Mouse (Mus musculus) CD4-positive, CD25-positive, alpha-beta regulatory T cell, adult 2 months (primary cell): Measurements from ENCODE around the gene Pitpnm1.
"Not testable (repeated sequence)": the region's sequence is repeated elsewhere in the genome, so short reads cannot be mapped to it uniquely, and the experiment has no call there.

Experiments used
- DNase-seq: peaks from one replicate; pipeline ENCODE4 v3.0.0-alpha.2; 2012; ENCODE audit warnings: low read depth, low spot score

Gene Pitpnm1

GRCm38 (mm10) chr19:4099837-4100717 is at the start of gene Pitpnm1:
Gene Pitpnm1, plus strand, starts transcription at chr19:4099998.
- DNase-seq = peak; percentile 85

- DNase-seq = peak; percentile 47
Observed at GRCm38 (mm10) chr19:4051016-4051415, 48.8 kb upstream of the Pitpnm1 start.

GRCm38 (mm10) chr19:4051741-4052515 is 47.9 kb upstream of the Pitpnm1 start:
- peak; percentile 85 for DNase-seq

DNA sequence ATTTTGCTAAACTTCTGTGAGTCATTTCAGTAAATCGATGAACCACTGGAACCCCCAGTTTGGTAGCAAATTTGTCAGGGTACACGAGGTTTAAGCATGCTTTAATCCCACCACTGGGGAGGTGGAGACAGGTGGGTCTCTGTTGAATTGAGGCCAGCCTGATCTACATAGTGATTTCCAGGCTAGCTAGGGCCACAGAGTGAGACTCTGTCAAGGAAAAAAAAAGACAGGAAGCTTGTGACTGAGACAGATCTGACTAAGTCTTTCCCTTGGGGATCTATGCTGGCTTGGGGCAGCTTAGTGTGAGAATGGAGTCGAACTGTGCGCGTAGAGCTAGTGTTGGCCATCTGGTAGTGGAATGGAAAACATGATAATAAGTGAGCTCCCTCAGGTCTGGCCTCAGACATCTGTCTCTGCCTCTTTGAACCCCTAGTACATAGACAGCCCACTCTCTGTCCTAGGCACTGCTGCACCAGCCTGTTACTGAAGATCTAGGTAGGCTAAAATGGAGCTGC is 47.2 kb upstream of the Pitpnm1 start:
- DNase-seq = peak; percentile 56

- DNase-seq = no peak
Observed at GRCm38 (mm10) chr19:4054613-4055012, 45.2 kb upstream of the Pitpnm1 start.

- no peak for DNase-seq
Observed at GRCm38 (mm10) chr19:4055216-4055946, 44.4 kb upstream of the Pitpnm1 start.

GRCm38 (mm10) chr19:4055947-4056693 is 43.7 kb upstream of the Pitpnm1 start:
- DNase-seq = no peak

GRCm38 (mm10) chr19:4056727-4057126 is 43.1 kb upstream of the Pitpnm1 start:
- DNase-seq = no peak

GRCm38 (mm10) chr19:4057389-4057788 is 42.4 kb upstream of the Pitpnm1 start:
- DNase-seq = no peak

DNA sequence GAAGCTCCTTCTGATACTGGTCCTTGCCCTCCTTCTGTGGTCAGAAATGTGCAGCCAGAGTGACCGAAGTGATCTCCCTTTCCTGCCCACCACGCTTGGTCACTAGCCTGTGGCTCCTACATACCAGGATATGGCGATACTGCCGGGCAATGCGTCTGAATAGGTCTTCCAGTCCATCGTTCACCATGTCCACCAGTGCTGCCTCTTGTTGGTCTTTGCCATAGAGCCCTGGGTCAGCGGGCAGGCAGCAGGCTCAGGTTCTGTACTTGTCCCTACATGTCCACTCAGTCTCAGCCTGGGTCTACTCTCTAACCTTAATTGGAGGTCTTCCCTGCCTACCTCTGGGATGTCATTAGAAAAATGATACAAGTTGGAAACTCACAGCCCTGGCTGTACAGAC is 41.8 kb upstream of the Pitpnm1 start:
- no peak for DNase-seq

GRCm38 (mm10) chr19:4058581-4058980 is 41.2 kb upstream of the Pitpnm1 start:
- no peak for DNase-seq

DNA sequence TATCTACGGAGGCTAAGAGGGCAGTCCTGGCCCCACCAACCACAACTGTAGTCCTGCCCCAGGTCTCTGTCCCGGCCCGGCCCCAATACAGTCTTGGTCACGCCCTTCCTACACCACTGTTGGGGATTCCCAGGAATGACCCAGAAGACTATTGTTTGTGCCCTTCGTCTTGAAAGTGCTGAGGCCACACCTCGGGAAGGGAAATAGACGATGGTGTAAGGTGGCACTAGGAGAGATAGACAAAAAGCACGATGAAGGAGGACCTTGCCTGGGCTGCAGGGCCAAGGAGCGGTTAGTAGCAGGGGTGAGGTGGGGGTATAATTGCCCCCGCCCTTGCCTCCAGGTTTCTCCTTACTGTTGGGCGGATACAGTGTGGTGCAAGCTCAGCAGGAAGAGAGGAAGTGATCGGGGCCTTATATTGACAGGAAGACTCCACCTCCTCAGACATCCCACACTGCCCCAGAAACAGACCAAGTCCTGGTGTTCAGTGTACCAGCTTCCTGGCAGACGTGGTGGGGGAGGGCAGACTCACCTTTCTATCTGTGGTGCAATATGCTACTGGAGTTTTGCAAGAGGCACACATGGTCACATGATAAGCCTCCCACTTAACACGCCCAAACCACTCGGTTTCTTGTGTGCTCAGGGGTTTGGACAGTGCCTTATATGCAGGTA is 40.6 kb upstream of the Pitpnm1 start, which contains the start of gene Gstp3:
Gene Gstp3 (minus strand): TSS at position 501 of the 672 bp plus-strand sequence.
- DNase-seq = peak; percentile 84

DNA sequence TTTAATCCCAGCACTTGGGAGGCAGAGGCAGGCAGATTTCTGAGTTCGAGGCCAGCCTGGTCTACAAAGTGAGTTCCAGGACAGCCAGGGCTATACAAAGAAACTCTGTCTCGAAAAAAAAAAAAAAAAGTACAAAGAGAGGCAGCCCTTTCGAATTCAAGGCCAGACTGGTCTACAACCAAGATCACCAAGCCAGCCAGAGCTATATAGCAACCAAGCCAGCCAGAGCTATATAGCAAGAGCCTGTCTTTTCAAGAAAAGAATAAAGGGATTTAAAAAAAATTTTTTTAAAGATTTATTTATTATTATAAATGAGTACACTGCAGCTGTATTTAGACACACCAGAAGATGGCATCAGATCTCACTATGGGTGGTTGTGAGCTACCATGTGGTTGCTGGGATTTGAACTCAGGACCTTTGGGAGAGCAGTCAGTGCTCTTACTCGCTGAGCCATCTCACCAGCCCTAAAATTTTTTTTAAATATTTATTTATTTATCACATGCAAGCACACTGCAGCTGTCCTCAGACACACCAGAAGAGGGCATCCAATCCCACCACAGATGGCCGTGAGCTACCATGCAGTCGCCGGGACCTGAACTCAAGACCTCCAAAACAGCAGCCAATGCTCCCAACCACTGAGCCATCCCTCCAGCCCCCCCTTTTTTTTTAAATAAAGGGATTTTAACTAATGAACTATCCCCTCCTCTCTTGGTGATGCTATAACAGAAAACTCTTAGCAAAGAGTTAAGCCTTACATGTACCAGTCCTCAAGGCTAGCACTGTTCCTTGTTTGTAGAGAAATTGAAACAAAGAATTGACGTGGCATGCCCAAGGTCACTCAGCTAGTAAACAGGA is 39.5 kb upstream of the Pitpnm1 start:
- peak; percentile 47 for DNase-seq

DNA sequence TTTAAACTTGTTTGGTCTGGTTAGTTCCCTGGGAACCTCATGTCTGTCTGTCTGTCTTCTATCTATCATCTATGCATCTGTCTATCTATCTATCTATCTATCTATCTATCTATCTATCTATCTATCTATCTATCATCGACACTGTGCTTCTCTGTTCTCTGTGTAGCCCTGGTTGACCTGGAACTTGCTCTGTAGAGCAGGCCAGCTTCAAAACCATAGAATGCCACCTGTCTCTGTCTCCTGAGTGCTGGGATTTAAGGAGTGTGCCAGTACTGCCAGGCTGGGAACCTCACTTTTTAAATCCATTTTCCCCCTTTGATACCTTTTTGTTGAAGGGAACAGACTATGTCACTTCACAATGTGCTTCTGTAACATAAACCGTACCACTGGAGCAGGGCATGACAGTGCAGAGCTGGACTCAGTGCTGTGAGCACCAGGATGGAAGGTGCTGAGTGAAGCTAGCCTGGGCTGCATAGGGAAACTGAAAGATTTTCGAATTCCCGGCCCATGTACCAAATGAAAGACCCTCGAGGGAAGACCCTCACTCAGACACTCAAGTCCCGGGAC is 38.8 kb upstream of the Pitpnm1 start:
- DNase-seq = peak; percentile 46

DNA sequence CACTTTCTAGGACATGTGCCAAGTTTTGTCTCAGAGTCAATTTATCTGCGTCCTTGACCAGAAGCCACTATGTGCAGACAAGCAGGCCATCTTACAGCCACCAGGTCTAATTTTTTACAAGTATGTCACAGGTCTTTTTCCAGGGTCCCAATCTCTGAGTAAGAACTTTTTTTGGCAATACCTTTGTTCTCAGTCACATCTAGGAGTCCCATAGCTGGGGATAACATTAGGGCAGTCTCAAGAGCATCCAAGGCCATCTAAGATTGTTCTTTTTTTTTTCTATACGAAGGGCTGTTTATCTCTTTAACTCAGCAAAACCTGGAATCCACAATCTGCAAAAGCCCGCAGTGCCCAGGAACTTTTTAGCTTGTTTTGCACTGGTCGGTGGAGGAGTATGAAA is 36.4 kb upstream of the Pitpnm1 start:
- DNase-seq = not testable (repeated sequence)

GRCm38 (mm10) chr19:4064501-4064900 is 35.3 kb upstream of the Pitpnm1 start:
- DNase-seq = not testable (repeated sequence)

- DNase-seq = peak; percentile 62
Observed at GRCm38 (mm10) chr19:4066280-4066679, 33.5 kb upstream of the Pitpnm1 start.

DNA sequence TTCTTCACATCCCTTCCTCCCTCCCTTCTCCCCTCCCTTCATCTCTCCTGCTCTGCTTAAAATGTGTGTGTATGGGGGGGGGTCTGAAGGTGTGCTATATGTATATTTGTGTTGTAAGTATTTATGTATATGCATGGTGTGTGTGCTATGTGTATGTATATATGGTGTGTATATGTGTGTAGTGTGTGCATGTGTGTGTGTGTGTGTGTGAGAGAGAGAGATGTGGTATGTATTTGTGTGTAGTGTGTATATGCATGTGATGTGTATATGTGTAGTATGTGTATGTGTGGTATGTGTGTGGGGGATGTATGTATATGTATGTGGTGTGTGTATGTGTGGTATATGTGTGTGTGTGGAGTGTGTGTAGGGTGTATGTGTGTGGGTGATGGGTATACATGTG is 32.9 kb upstream of the Pitpnm1 start:
- no peak for DNase-seq

DNA sequence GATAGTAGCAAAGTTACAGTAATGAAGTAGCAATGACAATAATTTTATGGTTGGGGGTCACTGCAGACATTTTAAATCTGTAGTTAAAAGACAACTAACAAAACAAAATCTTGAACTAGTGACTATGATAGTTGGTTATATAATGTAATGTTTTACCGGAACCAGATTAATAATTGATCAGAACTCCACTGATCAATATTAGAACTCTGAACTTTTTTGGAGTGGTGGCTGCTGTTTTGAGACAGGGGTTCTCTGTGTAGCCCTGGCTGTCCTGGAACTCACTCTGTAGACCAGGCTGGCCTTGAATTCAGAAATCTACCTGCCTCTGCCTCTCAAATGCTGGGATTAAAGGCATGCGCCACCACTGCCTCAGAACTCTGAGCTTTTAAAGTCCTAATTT is 31.6 kb upstream of the Pitpnm1 start:
- DNase-seq = not testable (repeated sequence)
